Mouse (Mus musculus): ENCODE results near the gene Stk38. TPM values are rescaled to one million over a fixed set of nuclear protein-coding genes. Genes with fewer than 3 reads are reported as not detected.

Gene Stk38
- polyA plus RNA-seq, 1 experiment from 2014 or later: 82.1 TPM

GRCm38 (mm10) chr17:28947011-28947939 lies 60.5 kb downstream of the Stk38 start:
- Histone ChIP-seq H3K9ac (replicated peaks) (no peak overlapping the region), H3K4me1 (peaks cover 9% of the 10 kb centered on the region), H3K27me3 (replicated peaks) (no peaks in the 10 kb centered on the region), H3K27ac (replicated peaks) (no peak overlapping the region), H3K36me3 (no peaks in the 10 kb centered on the region), H3K4me2 (no peak overlapping the region), H3K4me3 (replicated peaks) (no peak overlapping the region), H3K9me3 (replicated peaks) (no peaks in the 10 kb centered on the region)
- 94% methylated on average over 19 of the region's 19 CpGs for WGBS
- ATAC-seq (ENCODE audit: low FRiP score): no peak

GRCm38 (mm10) chr17:28944481-28944880 lies 63.3 kb downstream of the Stk38 start:
- Histone ChIP-seq H3K4me2 (no peak overlapping the region), H3K9ac (replicated peaks) (no peak overlapping the region), H3K36me3 (no peaks in the 10 kb centered on the region), H3K9me3 (replicated peaks) (no peaks in the 10 kb centered on the region), H3K4me3 (replicated peaks) (no peak overlapping the region), H3K27me3 (replicated peaks) (no peaks in the 10 kb centered on the region), H3K27ac (replicated peaks) (no peak overlapping the region), H3K4me1 (no peaks in the 10 kb centered on the region)
- no peak for ATAC-seq (ENCODE audit: low FRiP score)
- 94% methylated on average over 7 of the region's 7 CpGs for WGBS

- WGBS: 92% methylated on average over 7 of the region's 7 CpGs
- no peak for ATAC-seq (ENCODE audit: low FRiP score)
Observed at GRCm38 (mm10) chr17:28943740-28944139, 64.1 kb downstream of the Stk38 start, which contains the start of gene Pxt1. Gene Pxt1 (minus strand): TSS chr17:28943840.

GRCm38 (mm10) chr17:28942101-28942500 lies 65.7 kb downstream of the Stk38 start:
- no peaks in the 10 kb centered on the region for H3K4me1 ChIP-seq
- no peaks in the 10 kb centered on the region for H3K9me3 ChIP-seq (replicated peaks)
- H3K4me2 ChIP-seq: no peak overlapping the region
- no peak overlapping the region for H3K9ac ChIP-seq (replicated peaks)
- ATAC-seq (ENCODE audit: low FRiP score): no peak
- H3K4me3 ChIP-seq (replicated peaks): no peak overlapping the region
- H3K27ac ChIP-seq (replicated peaks): no peak overlapping the region
- H3K36me3 ChIP-seq: no peaks in the 10 kb centered on the region
- no peaks in the 10 kb centered on the region for H3K27me3 ChIP-seq (replicated peaks)
- WGBS: 71% methylated on average over 10 of the region's 11 CpGs

More at GRCm38 (mm10) chr17:28943740-28944139, 64.1 kb downstream of the Stk38 start, which contains the start of gene Pxt1:
- Histone ChIP-seq H3K9ac (replicated peaks) (no peak within 1 kb of the TSS), H3K9me3 (replicated peaks) (no peaks in the 10 kb centered on the region), H3K4me1 (no peaks in the 10 kb centered on the region), H3K4me3 (replicated peaks) (no peak within 1 kb of the TSS), H3K4me2 (no peak within 1 kb of the TSS), H3K27me3 (replicated peaks) (no peaks in the 10 kb centered on the region), H3K27ac (replicated peaks) (no peak within 1 kb of the TSS), H3K36me3 (no peaks in the 10 kb centered on the region)

GRCm38 (mm10) chr17:28940776-28941555 lies 66.8 kb downstream of the Stk38 start:
- ATAC-seq (ENCODE audit: low FRiP score): no peak
- WGBS: 88% methylated on average over 25 of the region's 25 CpGs

GRCm38 (mm10) chr17:28936622-28937345 lies 71.0 kb downstream of the Stk38 start:
- ATAC-seq (ENCODE audit: low FRiP score): no peak
- no peaks in the 10 kb centered on the region for H3K4me1 ChIP-seq
- no peaks in the 10 kb centered on the region for H3K27me3 ChIP-seq (replicated peaks)
- H3K9ac ChIP-seq (replicated peaks): no peak overlapping the region
- no peak overlapping the region for H3K4me3 ChIP-seq (replicated peaks)
- no peak overlapping the region for H3K4me2 ChIP-seq
- H3K27ac ChIP-seq (replicated peaks): no peak overlapping the region
- H3K36me3 ChIP-seq: no peaks in the 10 kb centered on the region
- no peaks in the 10 kb centered on the region for H3K9me3 ChIP-seq (replicated peaks)
- WGBS: 81% methylated on average over 10 of the region's 10 CpGs

More at GRCm38 (mm10) chr17:28940776-28941555, 66.8 kb downstream of the Stk38 start:
- Histone ChIP-seq H3K4me2 (no peak overlapping the region), H3K36me3 (no peaks in the 10 kb centered on the region), H3K4me3 (replicated peaks) (no peak overlapping the region), H3K9me3 (replicated peaks) (no peaks in the 10 kb centered on the region), H3K4me1 (no peaks in the 10 kb centered on the region), H3K27ac (replicated peaks) (no peak overlapping the region), H3K27me3 (replicated peaks) (no peaks in the 10 kb centered on the region), H3K9ac (replicated peaks) (no peak overlapping the region)

GRCm38 (mm10) chr17:28936133-28936532 lies 71.7 kb downstream of the Stk38 start:
- Histone ChIP-seq H3K4me2 (no peak overlapping the region), H3K9ac (replicated peaks) (no peak overlapping the region), H3K4me1 (no peaks in the 10 kb centered on the region), H3K4me3 (replicated peaks) (no peak overlapping the region), H3K9me3 (replicated peaks) (no peaks in the 10 kb centered on the region), H3K27ac (replicated peaks) (no peak overlapping the region), H3K27me3 (replicated peaks) (no peaks in the 10 kb centered on the region), H3K36me3 (no peaks in the 10 kb centered on the region)
- WGBS: 93% methylated on average over 7 of the region's 7 CpGs
- ATAC-seq (ENCODE audit: low FRiP score): no peak

DNA sequence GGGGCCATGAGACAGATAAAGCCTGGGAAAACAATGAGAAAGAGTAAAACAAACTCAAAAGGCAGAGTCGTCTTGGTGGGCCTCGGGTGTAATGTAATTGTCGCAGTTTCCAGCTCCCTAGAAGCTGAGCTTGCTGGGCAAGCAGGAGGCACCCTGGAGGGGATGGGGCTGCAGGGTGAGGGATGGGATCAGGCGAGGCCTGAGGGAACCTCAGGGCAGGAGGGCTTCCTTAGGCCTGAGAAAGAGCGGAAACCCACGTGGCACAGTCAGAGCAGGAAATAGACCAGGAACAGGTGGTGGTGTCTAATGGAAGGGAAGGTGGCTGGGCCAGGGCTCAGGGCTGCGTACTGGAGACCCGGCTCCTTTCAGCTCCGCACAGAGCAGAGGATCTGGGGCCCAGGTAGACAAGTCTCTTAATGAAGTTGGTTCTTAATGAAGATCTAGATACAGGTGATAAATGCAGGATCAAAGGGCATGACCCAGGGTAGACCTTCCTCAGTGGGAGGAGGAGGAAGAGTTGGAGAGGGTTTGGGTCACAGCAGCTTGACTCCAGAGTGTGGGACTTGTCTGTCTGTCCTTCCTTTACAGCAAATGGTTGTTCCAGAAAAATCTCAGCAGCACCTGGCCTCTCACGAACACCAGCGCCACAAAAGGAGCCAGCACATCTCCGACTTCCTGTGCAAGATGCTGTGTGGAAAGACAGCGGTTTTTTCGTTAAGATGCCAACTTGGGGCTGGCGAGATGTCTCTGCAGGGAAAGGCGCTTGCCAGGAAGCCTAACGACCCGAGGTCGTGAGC lies 73.5 kb downstream of the Stk38 start:
- H3K9ac ChIP-seq (replicated peaks): no peak overlapping the region

DNA sequence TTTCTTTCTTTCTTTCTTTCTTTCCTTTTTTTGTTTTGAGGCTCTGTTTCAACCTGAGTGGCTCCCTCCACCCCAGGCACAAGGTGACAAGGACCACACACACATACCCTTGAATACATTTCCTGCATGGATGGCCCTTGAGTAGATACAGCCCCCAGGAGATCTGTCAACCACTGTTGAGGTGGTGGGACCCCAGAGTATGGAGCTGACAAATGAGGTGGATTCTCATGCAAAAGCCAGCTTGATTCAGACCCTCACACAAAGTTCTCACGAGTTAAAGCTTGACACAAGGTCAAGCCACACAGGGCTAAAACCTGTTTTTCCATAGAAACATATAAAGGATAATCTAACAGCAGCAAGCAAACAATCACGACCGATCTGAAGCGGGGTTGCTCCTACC lies 75.5 kb downstream of the Stk38 start:
- Histone ChIP-seq H3K27me3 (replicated peaks) (no peaks in the 10 kb centered on the region), H3K9me3 (replicated peaks) (no peaks in the 10 kb centered on the region), H3K4me3 (replicated peaks) (no peak overlapping the region), H3K4me2 (no peak overlapping the region), H3K36me3 (no peaks in the 10 kb centered on the region), H3K4me1 (peaks cover 10% of the 10 kb centered on the region), H3K27ac (replicated peaks) (no peak overlapping the region), H3K9ac (replicated peaks) (no peak overlapping the region)
- 90% methylated on average over 4 of the region's 4 CpGs for WGBS
- no peak for ATAC-seq (ENCODE audit: low FRiP score)

More for the DNA sequence above, 73.5 kb downstream of the Stk38 start:
- no peak overlapping the region for H3K4me2 ChIP-seq
- H3K27me3 ChIP-seq (replicated peaks): no peaks in the 10 kb centered on the region
- 78% methylated on average over 19 of the region's 19 CpGs for WGBS
- H3K4me3 ChIP-seq (replicated peaks): no peak overlapping the region
- H3K36me3 ChIP-seq: no peaks in the 10 kb centered on the region
- no peak for ATAC-seq (ENCODE audit: low FRiP score)
- no peaks in the 10 kb centered on the region for H3K9me3 ChIP-seq (replicated peaks)
- no peak overlapping the region for H3K27ac ChIP-seq (replicated peaks)
- H3K4me1 ChIP-seq: peaks cover 10% of the 10 kb centered on the region

GRCm38 (mm10) chr17:28931436-28932211 lies 76.2 kb downstream of the Stk38 start:
- WGBS: 92% methylated on average over 18 of the region's 18 CpGs
- ATAC-seq (ENCODE audit: low FRiP score): no peak
- H3K4me1 ChIP-seq: peaks cover 10% of the 10 kb centered on the region
- no peaks in the 10 kb centered on the region for H3K36me3 ChIP-seq
- H3K27ac ChIP-seq (replicated peaks): no peak overlapping the region
- no peaks in the 10 kb centered on the region for H3K27me3 ChIP-seq (replicated peaks)
- H3K9me3 ChIP-seq (replicated peaks): no peaks in the 10 kb centered on the region
- H3K4me2 ChIP-seq: no peak overlapping the region
- H3K9ac ChIP-seq (replicated peaks): no peak overlapping the region
- no peak overlapping the region for H3K4me3 ChIP-seq (replicated peaks)
